Mouse (Mus musculus): ENCODE measurements around the gene Gcm1.
A peak's percentile ranks its signal among the peaks of the same experiment; 100 is the strongest.
"Not testable (repeated sequence)": the region's sequence is repeated elsewhere in the genome, so short reads cannot be mapped to it uniquely, and the experiment has no call there.

Gcm1 gene

DNA sequence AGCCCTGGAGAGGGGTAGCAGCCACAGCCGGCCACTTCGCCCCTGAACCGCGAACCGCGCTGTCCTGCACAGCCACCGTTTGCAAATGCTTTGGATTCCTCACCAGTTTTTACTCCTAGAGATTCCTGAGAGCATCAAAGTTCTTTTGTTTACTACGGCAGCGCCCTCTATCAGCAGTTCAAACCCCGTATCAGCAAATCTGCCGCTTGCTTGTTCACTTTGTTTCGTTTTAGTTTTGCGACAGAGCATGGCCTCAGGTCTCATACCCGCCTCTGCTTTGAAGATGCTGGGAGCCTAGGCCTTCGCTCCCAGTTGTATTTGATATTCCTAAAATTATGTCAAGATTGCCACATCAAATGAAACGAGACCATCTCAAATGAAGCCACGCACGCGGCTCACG lies 5.0 kb upstream of the Gcm1 start:
- peak; percentile 9 for DNase-seq (ENCODE audit: low spot score)

- DNase-seq (ENCODE audit: low spot score), result no peak
Observed at GRCm38 (mm10) chr9:78050452-78050970, 1.2 kb upstream of the Gcm1 start.

DNA sequence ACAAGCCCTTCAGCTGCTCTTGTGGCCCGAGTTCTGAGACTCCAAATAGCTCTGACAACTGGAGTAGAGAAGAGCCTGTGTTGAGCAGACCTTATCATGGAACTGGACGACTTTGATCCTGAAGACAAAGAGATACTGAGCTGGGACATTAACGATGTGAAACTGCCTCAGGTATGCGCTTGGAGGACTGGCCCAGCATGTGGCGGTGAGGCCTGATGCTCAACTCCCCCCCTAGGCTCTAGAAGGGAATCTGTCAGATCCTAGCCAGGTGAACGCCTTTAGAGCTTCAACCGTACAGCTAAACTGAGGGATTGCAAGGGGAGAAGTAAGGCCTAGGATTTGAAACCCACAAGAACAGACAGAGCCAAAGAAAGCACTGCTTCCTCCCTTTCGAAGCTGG lies 2.1 kb downstream of the Gcm1 start:
- no peak for DNase-seq (ENCODE audit: low spot score)

GRCm38 (mm10) chr9:78054298-78054697 lies 2.6 kb downstream of the Gcm1 start:
- DNase-seq (ENCODE audit: low spot score), result no peak

- no peak for DNase-seq (ENCODE audit: low spot score)
Observed at GRCm38 (mm10) chr9:78059525-78060120, 7.9 kb downstream of the Gcm1 start.

- DNase-seq (ENCODE audit: low spot score), result no peak
Observed at GRCm38 (mm10) chr9:78062392-78062791, 10.7 kb downstream of the Gcm1 start.

DNA sequence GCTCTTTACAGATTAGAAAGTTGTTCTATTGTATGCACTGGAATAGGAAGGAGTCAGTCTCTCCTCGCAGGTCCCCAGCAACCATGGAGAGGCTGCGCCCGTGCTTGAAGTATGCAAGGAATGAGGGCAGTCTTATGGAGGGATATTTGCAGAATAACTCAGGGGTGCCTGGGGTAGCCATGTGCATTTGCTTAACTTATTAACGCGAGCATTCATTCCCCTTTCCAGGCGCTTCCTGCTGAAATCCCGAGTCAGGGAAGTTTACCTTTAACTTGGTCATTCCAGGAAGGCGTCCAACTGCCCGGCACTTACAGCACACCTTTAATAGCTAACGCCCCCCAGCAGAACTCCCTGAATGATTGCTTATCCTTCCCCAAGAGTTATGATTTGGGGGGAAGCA lies 12.4 kb downstream of the Gcm1 start:
- DNase-seq (ENCODE audit: low spot score), result no peak

- DNase-seq (ENCODE audit: low spot score), result no peak
Observed at GRCm38 (mm10) chr9:78070496-78070895, 18.8 kb downstream of the Gcm1 start.

DNA sequence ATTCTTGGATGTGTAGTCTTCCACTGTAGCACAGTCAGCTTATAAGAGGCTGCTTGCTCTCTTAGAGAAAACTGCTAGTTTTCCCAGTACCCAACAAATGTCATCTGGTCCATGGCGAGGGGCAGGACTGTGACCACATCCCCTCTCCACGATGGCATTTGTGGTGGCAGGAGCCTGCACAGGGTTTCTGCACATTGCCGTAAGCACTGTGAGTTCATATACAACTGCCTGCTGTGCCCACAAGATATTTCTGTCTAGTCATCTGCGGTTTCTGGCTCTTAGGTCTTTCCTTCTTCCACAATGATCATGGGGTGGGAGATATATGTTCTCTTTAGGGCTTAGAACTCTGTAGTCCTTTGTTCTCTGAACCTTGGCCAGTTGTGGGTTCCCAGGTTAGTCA lies 19.9 kb downstream of the Gcm1 start:
- DNase-seq (ENCODE audit: low spot score), result no peak

GRCm38 (mm10) chr9:78073291-78073690 lies 21.6 kb downstream of the Gcm1 start:
- not testable (repeated sequence) for DNase-seq (ENCODE audit: low spot score)

DNA sequence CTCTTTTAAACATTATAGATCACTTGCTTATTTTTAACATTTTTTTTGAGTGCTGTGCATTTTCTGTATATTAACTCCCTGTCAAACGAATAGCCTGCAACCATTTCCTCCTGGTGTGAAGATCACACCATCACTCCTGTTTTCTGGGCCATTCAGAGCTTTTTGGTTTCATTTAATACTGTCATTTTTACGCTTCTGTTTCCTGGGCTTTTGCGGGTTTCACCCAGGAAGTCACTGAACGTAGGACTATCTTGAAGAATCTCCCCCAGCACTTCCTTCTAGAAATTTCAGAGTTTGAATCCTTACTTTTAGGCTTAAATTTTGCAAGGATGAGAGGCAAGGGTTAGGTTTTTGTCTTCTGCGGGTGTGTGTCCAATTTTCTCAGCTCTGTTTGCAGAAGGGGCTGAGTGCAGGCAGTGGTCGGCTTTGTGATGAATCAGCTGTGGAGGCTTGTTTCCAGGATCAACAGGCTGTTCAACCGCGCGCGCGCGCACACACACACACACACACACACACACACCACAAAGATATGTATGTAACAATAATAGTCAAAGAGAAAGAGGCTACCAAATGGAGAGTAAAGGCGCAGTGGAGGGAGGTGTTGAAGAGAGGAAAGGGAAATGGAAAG lies 22.1 kb downstream of the Gcm1 start:
- no peak for DNase-seq (ENCODE audit: low spot score)

DNA sequence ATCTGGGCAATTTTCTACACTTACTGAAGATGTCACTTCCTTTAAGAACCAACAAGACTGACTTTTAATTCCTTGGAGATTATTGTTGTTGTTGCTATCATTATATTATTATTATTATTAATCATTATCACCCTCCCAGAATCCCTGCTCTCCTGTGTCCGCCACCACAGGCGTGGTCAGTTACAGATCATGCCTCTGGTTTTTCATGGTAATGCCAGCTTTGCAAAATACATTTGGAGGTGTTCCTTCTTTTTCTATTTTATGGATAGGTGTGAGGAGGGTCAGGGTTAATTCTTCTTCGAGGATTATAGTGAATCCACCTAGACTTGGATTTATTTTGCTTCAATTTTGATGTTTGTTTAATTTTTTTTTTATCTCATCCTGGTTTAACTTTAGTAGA lies 23.5 kb downstream of the Gcm1 start:
- DNase-seq (ENCODE audit: low spot score), result no peak

GRCm38 (mm10) chr9:78078240-78078639 lies 26.5 kb downstream of the Gcm1 start:
- no peak for DNase-seq (ENCODE audit: low spot score)

DNA sequence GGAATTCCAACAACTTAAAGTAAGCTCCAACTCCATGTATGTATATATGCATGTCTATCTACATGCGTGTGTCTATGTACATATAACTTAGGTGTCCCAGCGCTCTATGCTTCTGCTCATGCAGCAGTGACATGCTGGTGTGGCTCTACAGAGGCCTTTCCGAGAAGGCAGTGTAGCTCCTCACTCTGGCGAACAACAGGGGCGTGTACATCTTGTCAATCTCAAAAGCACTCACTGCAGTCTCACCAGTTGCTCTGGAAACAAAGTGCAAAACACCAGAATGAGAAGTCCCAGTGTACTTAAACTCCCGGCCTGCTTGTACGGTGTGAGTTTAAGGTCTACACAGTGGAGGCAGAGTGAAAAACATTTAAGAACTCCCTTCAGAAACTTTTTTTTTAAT lies 30.1 kb downstream of the Gcm1 start:
- no peak for DNase-seq (ENCODE audit: low spot score)

GRCm38 (mm10) chr9:78084341-78084740 lies 32.6 kb downstream of the Gcm1 start:
- DNase-seq (ENCODE audit: low spot score), result no peak

DNA sequence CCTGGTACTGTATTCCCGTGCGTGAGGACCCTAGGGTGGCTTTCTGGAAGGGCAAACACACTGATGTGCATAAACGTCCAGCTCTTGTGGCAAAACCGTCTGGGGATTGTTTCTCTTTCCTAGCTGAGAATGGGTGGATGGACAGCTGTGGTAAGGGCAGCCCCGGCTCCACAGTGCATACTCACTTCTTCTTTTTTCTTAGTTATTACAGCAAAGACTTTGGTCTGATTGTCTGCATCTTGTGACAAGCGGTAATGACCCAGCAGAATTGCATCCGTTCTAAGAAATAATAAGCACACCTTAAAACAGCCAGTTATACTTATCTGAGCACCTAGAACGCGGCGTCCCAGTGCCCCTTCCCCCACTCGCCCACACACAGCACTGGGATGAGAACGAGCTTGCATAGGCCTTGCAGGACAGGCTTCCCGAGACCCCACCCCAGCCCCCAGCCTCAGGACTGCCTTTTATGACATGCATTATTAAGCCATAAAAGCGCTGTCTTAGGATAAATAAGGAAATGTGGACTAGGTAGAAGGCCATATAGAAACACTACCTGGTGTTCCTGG lies 34.1 kb downstream of the Gcm1 start:
- no peak for DNase-seq (ENCODE audit: low spot score)

- DNase-seq (ENCODE audit: low spot score), result no peak
Observed at GRCm38 (mm10) chr9:78087751-78088150, 36.0 kb downstream of the Gcm1 start.

GRCm38 (mm10) chr9:78088521-78088920 lies 36.8 kb downstream of the Gcm1 start:
- no peak for DNase-seq (ENCODE audit: low spot score)

GRCm38 (mm10) chr9:78088971-78089370 lies 37.2 kb downstream of the Gcm1 start:
- DNase-seq (ENCODE audit: low spot score), result no peak

DNA sequence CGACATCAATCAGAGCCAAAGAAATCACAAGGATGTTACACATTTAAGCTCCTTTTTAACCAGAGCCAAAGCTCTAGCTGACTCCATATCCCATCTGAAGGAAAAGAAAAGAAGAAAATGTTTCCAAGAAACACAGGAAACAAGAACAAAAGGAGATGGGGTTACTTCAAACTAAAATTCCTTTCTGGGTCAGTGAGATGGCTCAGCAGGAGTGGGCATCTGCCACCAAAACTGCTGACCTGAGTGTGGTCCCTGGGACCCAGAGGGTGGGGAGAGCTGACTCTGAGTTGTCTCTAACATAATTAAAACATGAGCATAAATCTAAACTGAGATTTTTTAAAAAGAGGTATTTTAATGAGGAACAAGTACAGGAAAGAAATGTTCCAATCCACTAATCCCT lies 38.2 kb downstream of the Gcm1 start:
- no peak for DNase-seq (ENCODE audit: low spot score)

- no peak for DNase-seq (ENCODE audit: low spot score)
Observed at GRCm38 (mm10) chr9:78090596-78090995, 38.9 kb downstream of the Gcm1 start.

DNA sequence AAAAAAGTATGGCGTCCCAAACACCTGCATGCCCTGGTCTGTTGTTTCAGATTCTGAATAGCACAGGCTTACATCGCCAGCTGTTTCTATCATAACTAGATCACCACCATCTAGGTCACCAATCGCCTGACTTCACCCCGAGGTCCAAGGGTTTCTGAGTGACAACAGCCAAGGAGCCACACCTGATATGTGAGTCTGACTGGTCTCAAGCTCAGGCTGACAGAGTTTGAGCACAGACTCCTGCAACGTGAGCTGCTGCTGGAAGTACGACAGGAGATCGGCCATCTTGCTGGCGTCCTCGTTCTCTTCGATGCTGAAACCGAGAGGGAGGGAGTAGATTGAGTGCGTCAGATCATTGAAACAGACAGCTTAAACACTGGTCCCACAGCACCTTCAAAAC lies 44.0 kb downstream of the Gcm1 start:
- no peak for DNase-seq (ENCODE audit: low spot score)

- DNase-seq (ENCODE audit: low spot score), result no peak
Observed at GRCm38 (mm10) chr9:78096376-78096775, 44.7 kb downstream of the Gcm1 start.

- DNase-seq (ENCODE audit: low spot score), result no peak
Observed at GRCm38 (mm10) chr9:78100956-78101355, 49.2 kb downstream of the Gcm1 start.

Data from urinary bladder, postnatal 25 days (tissue).